Mouse (Mus musculus): ENCODE results near the gene Chuk. TPM values are rescaled to one million over a fixed set of nuclear protein-coding genes. Genes with fewer than 3 reads are reported as not detected.

The Chuk gene
- polyA plus RNA-seq (2015; fragmentation: Nextera tagmentation; extraction: Ambion mirVana) = 38.9 and 44.0 TPM in 2 replicates

DNA sequence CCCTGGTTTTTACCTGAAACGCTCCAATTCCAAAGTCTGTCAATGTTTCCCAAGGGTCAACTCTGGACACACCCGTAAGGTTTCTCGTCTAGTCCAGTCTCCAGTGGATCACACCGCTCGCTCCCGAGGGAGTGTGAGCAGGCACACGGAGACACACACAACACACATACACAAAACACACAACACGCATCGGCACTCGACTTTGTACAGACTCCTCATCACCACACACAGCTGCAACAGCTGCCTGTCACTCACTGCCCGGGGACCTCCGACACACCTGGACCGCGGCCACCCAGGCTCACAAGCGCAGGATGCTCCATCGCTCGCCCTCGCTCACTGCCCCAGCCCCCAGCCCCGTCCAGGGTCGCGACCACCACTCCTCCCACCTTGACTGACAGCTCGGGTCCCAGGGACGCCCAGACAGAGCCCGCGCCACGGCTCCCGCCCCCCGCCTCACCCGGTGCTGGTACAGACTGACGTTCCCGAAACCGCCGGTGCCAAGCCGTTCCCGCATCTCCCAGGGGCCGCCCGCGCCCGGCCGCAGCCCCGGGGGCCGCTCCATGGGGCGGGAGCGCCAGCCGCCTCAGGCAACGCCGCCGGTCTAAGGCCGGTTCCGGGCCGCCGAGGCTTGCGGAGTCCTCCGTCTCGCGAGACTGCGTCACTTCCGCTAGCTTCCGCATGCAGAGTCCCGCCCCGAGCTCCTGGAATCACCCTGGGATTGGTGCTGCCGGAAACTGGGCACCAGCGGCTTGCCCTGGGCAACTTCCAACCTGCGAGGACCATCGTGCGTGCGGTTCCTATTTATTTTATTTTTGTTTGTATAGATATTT, at the start of gene Chuk:
Gene Chuk, minus strand, starts transcription at position 650 of the 830 bp plus-strand sequence.
- ATAC-seq (ENCODE audit: insufficient read depth, low FRiP score) = peak; percentile 98
- H3K36me3 ChIP-seq (ENCODE audit: control insufficient read depth, insufficient read depth, low read length) = peaks cover 2% of the 10 kb centered on the region
- H3K27me3 ChIP-seq (ENCODE audit: control insufficient read depth, insufficient read depth, low read length) = no peaks in the 10 kb centered on the region
- under 1% methylated on average over 67 of the region's 67 CpGs for WGBS
- H3K9me3 ChIP-seq (replicated peaks; ENCODE audit: control insufficient read depth, low read length) = no peaks in the 10 kb centered on the region
- peaks cover 12% of the 10 kb centered on the region for H3K4me1 ChIP-seq (ENCODE audit: control insufficient read depth, insufficient read depth, low read length)
- H3K9ac ChIP-seq (ENCODE audit: low read length) = peak within 1 kb of the TSS; percentile 97
- peak within 1 kb of the TSS; percentile 92 for H3K4me2 ChIP-seq (ENCODE audit: low read depth, low read length)
- peak within 1 kb of the TSS; percentile 42; the same call in 1 of the 2 replicates for H3K27ac ChIP-seq (ENCODE audit: low read length)
- peak within 1 kb of the TSS; percentile 94 for H3K4me3 ChIP-seq (replicated peaks; ENCODE audit: low read length)

DNA sequence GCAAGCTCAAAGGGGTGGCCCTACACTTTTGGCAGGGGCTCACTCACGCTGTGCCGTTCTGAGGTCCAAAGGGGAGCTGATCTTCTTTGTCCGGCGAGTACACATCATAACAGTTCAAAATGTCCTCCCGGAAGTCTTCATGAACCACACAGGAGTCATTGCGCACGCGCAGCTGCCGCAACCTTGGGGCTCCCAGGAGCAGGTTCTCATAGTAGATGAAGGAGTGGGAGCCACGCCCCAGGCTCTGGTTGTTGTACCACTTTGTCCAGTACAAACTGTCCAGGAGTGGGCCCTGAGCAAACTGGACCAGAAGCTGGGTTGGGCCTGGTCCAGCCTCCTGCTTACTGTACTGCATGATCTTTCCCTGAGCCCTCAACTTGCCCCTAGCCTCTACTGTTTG, 49.7 kb upstream of the Chuk start:
- Histone ChIP-seq H3K27ac (ENCODE audit: low read length) (no peak overlapping the region), H3K9me3 (replicated peaks; ENCODE audit: control insufficient read depth, low read length) (no peaks in the 10 kb centered on the region), H3K4me3 (replicated peaks; ENCODE audit: low read length) (no peak overlapping the region), H3K36me3 (ENCODE audit: control insufficient read depth, insufficient read depth, low read length) (no peaks in the 10 kb centered on the region), H3K9ac (ENCODE audit: low read length) (no peak overlapping the region), H3K27me3 (ENCODE audit: control insufficient read depth, insufficient read depth, low read length) (no peaks in the 10 kb centered on the region), H3K4me2 (ENCODE audit: low read depth, low read length) (no peak overlapping the region), H3K4me1 (ENCODE audit: control insufficient read depth, insufficient read depth, low read length) (no peaks in the 10 kb centered on the region)
- no peak for ATAC-seq (ENCODE audit: insufficient read depth, low FRiP score)
- WGBS = 94% methylated on average over 10 of the region's 10 CpGs

DNA sequence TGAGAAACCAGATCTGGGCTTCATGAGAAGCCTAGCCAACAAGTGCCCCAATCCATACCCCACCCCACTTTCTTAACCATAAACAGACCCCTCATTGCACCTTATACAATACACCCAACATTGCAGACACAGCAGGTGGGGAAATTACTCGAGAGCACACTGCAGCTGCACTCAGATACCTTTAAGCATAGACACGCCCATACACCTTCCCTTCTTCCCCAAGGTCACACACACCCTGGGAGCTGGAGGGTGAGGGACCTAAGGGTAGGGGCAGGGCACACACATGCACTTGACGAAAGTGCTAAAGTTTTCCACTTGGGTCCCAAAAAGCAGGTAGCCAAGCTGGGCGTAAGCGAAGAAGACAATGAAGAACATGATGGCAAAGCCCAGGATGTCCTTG, 46.5 kb upstream of the Chuk start:
- Histone ChIP-seq H3K4me3 (replicated peaks; ENCODE audit: low read length) (no peak overlapping the region), H3K27ac (ENCODE audit: low read length) (no peak overlapping the region), H3K4me2 (ENCODE audit: low read depth, low read length) (no peak overlapping the region), H3K36me3 (ENCODE audit: control insufficient read depth, insufficient read depth, low read length) (no peaks in the 10 kb centered on the region), H3K9ac (ENCODE audit: low read length) (no peak overlapping the region), H3K27me3 (ENCODE audit: control insufficient read depth, insufficient read depth, low read length) (no peaks in the 10 kb centered on the region; the same call in 1 of the 2 replicates), H3K9me3 (replicated peaks; ENCODE audit: control insufficient read depth, low read length) (no peaks in the 10 kb centered on the region), H3K4me1 (ENCODE audit: control insufficient read depth, insufficient read depth, low read length) (no peaks in the 10 kb centered on the region)
- no peak for ATAC-seq (ENCODE audit: insufficient read depth, low FRiP score)
- 80% methylated on average over 5 of the region's 5 CpGs for WGBS

DNA sequence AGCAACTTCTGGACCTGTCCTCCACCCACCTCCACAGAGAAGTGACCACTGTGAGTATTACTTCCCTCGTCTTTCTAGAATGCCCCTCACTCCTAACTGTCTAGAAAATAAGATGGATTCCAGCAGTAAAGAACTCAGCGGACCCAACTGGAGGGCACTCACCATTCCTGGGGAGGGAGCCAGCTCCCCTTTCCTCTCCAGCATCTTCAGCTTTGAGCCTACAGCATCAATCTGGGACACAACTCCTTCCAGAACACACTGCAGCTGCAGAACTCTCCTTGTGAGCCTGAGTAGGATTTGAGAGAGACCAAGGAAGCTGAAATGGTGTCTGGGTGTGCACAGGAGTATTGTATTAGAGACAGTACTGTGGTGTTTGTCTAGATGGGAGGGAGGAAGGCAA, 41.7 kb upstream of the Chuk start:
- 68% methylated on average over 2 of the region's 2 CpGs for WGBS
- no peaks in the 10 kb centered on the region for H3K9me3 ChIP-seq (replicated peaks; ENCODE audit: control insufficient read depth, low read length)
- H3K4me2 ChIP-seq (ENCODE audit: low read depth, low read length) = no peak overlapping the region
- no peak overlapping the region for H3K4me3 ChIP-seq (replicated peaks; ENCODE audit: low read length)
- no peaks in the 10 kb centered on the region; the same call in 1 of the 2 replicates for H3K27me3 ChIP-seq (ENCODE audit: control insufficient read depth, insufficient read depth, low read length)
- no peak overlapping the region for H3K9ac ChIP-seq (ENCODE audit: low read length)
- ATAC-seq (ENCODE audit: insufficient read depth, low FRiP score) = no peak
- peaks cover 4% of the 10 kb centered on the region for H3K4me1 ChIP-seq (ENCODE audit: control insufficient read depth, insufficient read depth, low read length)
- H3K27ac ChIP-seq (ENCODE audit: low read length) = no peak overlapping the region
- H3K36me3 ChIP-seq (ENCODE audit: control insufficient read depth, insufficient read depth, low read length) = no peaks in the 10 kb centered on the region

DNA sequence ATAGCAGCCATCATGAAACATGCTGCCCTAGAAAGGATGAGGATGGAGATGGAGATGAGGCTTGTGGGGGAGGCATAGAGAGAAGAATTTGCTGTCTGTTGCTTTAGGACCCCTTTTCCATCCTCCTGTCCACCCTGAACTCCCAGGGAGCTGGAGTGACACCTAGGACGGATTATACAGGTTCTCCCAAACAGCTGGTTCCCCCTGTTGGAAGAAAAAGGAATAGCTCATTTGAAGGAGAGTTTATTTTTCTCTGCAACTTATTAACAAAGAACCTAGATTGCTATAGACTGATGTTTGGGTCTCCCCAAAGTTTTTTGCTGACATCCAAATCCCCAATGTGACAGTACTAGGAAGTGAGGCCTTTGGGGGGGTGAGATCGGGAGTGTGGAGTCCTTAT, 41.1 kb upstream of the Chuk start:
- Histone ChIP-seq H3K9me3 (replicated peaks; ENCODE audit: control insufficient read depth, low read length) (no peaks in the 10 kb centered on the region), H3K4me3 (replicated peaks; ENCODE audit: low read length) (no peak overlapping the region), H3K9ac (ENCODE audit: low read length) (no peak overlapping the region), H3K36me3 (ENCODE audit: control insufficient read depth, insufficient read depth, low read length) (no peaks in the 10 kb centered on the region), H3K27ac (ENCODE audit: low read length) (no peak overlapping the region), H3K4me1 (ENCODE audit: control insufficient read depth, insufficient read depth, low read length) (peaks cover 4% of the 10 kb centered on the region), H3K27me3 (ENCODE audit: control insufficient read depth, insufficient read depth, low read length) (no peaks in the 10 kb centered on the region; the same call in 1 of the 2 replicates), H3K4me2 (ENCODE audit: low read depth, low read length) (no peak overlapping the region)
- 24% methylated on average over 2 of the region's 2 CpGs for WGBS
- ATAC-seq (ENCODE audit: insufficient read depth, low FRiP score) = no peak

DNA sequence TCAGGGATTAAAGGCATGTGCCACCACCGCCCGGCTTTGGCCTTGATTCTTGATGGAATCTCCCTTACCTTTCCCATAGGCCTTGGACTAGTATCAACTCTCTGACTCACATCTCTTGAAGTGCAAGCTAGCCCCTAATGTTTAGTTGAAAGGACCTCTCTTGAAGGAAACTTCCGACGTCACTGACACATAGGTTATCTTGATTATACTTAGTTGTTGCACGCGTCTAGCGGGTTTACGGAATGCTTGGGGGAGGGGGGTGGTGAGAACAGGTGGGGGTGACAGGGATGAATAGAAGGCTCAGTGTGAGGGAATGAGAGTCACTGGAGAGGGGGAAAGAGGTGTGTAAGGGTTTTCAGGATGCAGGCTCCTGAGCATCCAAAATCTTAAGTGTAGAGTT, 39.7 kb upstream of the Chuk start:
- no peak for ATAC-seq (ENCODE audit: insufficient read depth, low FRiP score)
- H3K9me3 ChIP-seq (replicated peaks; ENCODE audit: control insufficient read depth, low read length) = no peaks in the 10 kb centered on the region
- peaks cover 6% of the 10 kb centered on the region; the same call in 1 of the 2 replicates for H3K36me3 ChIP-seq (ENCODE audit: control insufficient read depth, insufficient read depth, low read length)
- no peak overlapping the region for H3K4me3 ChIP-seq (replicated peaks; ENCODE audit: low read length)
- H3K9ac ChIP-seq (ENCODE audit: low read length) = no peak overlapping the region
- H3K27me3 ChIP-seq (ENCODE audit: control insufficient read depth, insufficient read depth, low read length) = no peaks in the 10 kb centered on the region; the same call in 1 of the 2 replicates
- no peak overlapping the region for H3K27ac ChIP-seq (ENCODE audit: low read length)
- 90% methylated on average over 8 of the region's 8 CpGs for WGBS
- peaks cover 4% of the 10 kb centered on the region for H3K4me1 ChIP-seq (ENCODE audit: control insufficient read depth, insufficient read depth, low read length)
- H3K4me2 ChIP-seq (ENCODE audit: low read depth, low read length) = no peak overlapping the region

DNA sequence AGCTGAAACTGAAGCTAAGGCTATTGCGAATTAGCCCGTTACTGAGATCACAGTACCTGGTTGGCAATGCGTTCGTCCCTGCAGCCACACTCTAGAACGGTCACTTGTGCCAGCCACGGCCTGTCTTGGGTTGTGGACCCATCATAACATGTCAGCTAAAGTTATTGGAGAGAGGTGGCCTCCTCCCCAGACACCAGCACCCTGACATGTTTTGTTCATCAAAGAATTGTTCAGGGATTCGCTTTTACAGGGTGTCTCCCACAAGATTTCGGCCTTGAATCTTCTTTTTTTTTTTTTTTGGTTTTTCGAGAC, 39.2 kb upstream of the Chuk start:
- peaks cover 6% of the 10 kb centered on the region; the same call in 1 of the 2 replicates for H3K36me3 ChIP-seq (ENCODE audit: control insufficient read depth, insufficient read depth, low read length)
- H3K9ac ChIP-seq (ENCODE audit: low read length) = peak overlapping the region; percentile 80
- H3K4me1 ChIP-seq (ENCODE audit: control insufficient read depth, insufficient read depth, low read length) = peaks cover 4% of the 10 kb centered on the region
- peak overlapping the region; percentile 72 for H3K4me3 ChIP-seq (replicated peaks; ENCODE audit: low read length)
- 0 out of 2 replicates have a peak overlapping the region, but pooled peaks have one; percentile 33 for H3K27ac ChIP-seq (ENCODE audit: low read length)
- H3K9me3 ChIP-seq (replicated peaks; ENCODE audit: control insufficient read depth, low read length) = no peaks in the 10 kb centered on the region
- peak overlapping the region; percentile 86 for H3K4me2 ChIP-seq (ENCODE audit: low read depth, low read length)
- 56% methylated on average over 9 of the region's 9 CpGs for WGBS
- H3K27me3 ChIP-seq (ENCODE audit: control insufficient read depth, insufficient read depth, low read length) = no peaks in the 10 kb centered on the region; the same call in 1 of the 2 replicates
- ATAC-seq (ENCODE audit: insufficient read depth, low FRiP score) = peak; percentile 44; the same call in 1 of the 2 replicates

DNA sequence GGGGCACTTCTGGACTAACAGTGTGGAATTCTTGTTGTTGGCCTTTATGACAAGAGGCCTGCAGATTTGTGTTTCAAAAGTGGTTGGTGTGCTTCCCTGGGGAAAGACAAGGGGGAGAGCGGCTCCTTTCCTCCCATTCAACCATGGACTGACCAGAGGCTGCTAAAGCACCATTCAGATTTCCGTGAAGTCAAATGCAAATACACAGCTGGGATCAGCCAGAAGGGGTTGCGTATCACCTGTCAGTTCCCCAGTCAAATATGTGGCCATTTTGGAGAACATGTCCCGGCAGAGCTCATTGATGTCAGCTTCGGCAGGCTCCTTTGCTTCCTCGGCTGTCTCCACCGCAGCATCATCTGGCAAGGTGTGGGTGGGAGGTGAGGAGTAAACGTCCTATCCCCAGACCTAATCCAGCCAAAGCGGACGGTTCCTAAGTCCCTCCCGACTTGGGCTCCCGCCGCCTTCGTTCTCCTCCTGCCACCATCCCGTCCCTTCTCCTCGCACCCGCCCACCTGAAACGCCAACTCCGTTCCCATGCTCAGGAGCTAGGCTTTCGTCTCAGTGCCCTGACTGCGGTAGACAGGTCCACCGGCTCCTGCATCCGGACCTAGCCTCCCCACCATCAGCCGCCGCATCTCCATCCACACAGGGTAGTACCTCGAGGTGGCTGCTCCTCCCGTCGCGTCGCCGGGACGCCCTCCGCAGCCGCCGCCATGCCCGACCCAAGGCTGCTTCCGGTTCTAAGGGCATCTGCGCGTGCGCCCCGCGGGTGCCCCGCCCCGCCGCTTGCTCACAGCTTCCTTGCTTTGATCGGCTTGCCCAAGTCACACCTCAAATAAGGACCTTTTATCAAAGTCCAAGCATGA, 38.7 kb upstream of the Chuk start, which contains the start of gene Bloc1s2:
Gene Bloc1s2, minus strand, starts transcription at position 745 of the 866 bp plus-strand sequence.
- WGBS = 1% methylated on average over 46 of the region's 46 CpGs
- H3K9ac ChIP-seq (ENCODE audit: low read length) = peak within 1 kb of the TSS; percentile 80
- H3K4me2 ChIP-seq (ENCODE audit: low read depth, low read length) = peak within 1 kb of the TSS; percentile 86
- H3K27ac ChIP-seq (ENCODE audit: low read length) = 0 out of 2 replicates have a peak within 1 kb of the TSS, but pooled peaks have one; percentile 33
- peaks cover 9% of the 10 kb centered on the region for H3K36me3 ChIP-seq (ENCODE audit: control insufficient read depth, insufficient read depth, low read length)
- no peaks in the 10 kb centered on the region for H3K9me3 ChIP-seq (replicated peaks; ENCODE audit: control insufficient read depth, low read length)
- peak within 1 kb of the TSS; percentile 72 for H3K4me3 ChIP-seq (replicated peaks; ENCODE audit: low read length)
- H3K27me3 ChIP-seq (ENCODE audit: control insufficient read depth, insufficient read depth, low read length) = no peaks in the 10 kb centered on the region; the same call in 1 of the 2 replicates
- ATAC-seq (ENCODE audit: insufficient read depth, low FRiP score) = peak; percentile 89; the same call in 1 of the 2 replicates
- H3K4me1 ChIP-seq (ENCODE audit: control insufficient read depth, insufficient read depth, low read length) = peaks cover 4% of the 10 kb centered on the region
